Mouse (Mus musculus) heart, adult 8-10 months (tissue): ENCODE data around the gene Gprin3. TPM values are rescaled to one million over a fixed set of nuclear protein-coding genes. Genes with fewer than 3 reads are reported as not detected.
"Not testable (repeated sequence)": the region's sequence is repeated elsewhere in the genome, so short reads cannot be mapped to it uniquely, and the experiment has no call there.

Experiments used
- DNase-seq: peaks from one replicate; pipeline ENCODE4 v3.0.0; 2022; ENCODE audit warnings: low spot score
- total RNA-seq, 4 experiments: library from RNA; stranded (reverse); gene quantifications; 2 replicates each; pipeline ENCODE4 v1.2.4; 2022

Gprin3 gene
- total RNA-seq, 4 experiments from 2014 or later, result 0.33 to 0.50 (median 0.42) TPM

GRCm38 (mm10) chr6:59351108-59351789 is 74.8 kb downstream of the Gprin3 start:
- no peak for DNase-seq

GRCm38 (mm10) chr6:59348673-59349072 is 77.4 kb downstream of the Gprin3 start:
- no peak for DNase-seq

DNA sequence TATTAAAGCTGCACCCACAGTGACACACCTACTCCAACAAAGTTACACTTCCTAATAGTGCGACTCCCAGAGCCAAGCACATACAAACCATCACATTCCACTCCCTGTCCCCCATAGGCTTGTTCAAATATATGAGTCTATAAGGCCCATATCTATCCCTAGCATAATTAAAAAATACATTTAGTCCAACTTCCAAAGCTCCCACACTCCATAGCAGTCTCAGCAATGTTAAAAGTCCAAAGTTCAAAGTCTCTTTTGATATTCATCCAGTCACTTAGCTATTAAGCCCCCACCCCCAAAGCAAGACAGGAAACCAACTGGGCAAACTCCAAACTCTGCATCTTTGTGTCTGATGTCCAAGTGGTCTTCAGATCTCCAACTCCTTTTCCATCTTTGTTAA is 84.9 kb downstream of the Gprin3 start:
- no peak for DNase-seq

- DNase-seq, result no peak
Measured at GRCm38 (mm10) chr6:59328297-59328696, 97.8 kb downstream of the Gprin3 start.

DNA sequence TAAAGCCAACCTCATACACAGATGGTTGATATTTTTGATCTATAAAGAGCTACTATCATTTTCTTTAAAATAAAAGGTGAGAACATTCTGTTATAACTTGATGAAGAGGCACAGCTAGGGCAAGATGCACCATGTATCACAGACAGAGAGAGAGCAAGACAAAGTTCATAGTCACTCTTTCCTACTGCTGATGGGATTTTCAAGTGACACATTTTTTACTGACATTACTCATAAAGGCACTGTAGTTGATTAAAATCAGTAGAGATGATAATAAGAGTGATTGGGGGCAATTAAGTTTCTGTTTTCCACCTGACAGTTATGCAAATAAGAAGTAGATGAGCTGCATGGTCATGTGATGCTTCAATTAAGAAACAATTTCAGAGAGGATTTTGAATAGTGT is 110.2 kb downstream of the Gprin3 start:
- no peak for DNase-seq

GRCm38 (mm10) chr6:59315090-59315489 is 111.0 kb downstream of the Gprin3 start:
- DNase-seq, result no peak

GRCm38 (mm10) chr6:59313162-59313561 is 112.9 kb downstream of the Gprin3 start:
- DNase-seq, result no peak

GRCm38 (mm10) chr6:59311241-59311640 is 114.9 kb downstream of the Gprin3 start:
- no peak for DNase-seq

- DNase-seq, result not testable (repeated sequence)
Measured at GRCm38 (mm10) chr6:59304235-59304942, 121.7 kb downstream of the Gprin3 start.

- DNase-seq, result peak; percentile 16
Measured at GRCm38 (mm10) chr6:59303031-59303430, 123.1 kb downstream of the Gprin3 start.

Other genes starting within 250 kb of the Gprin3 start
- 10 to 100 TPM; 10.7 to 14.2 (median 12.3) TPM for gene Tigd2, start 217.4 kb downstream of the Gprin3 start, total RNA-seq